Mouse (Mus musculus) small intestine, adult 2 months (tissue): ENCODE results near the gene Prkg1. TPM values are rescaled to one million over a fixed set of nuclear protein-coding genes. Genes with fewer than 3 reads are reported as not detected.

Experiments
- H3K27ac ChIP-seq: fragments of 200-500 bp; 2 replicates; pipeline ENCODE4 v1.5.1; 2012; ENCODE audit warnings: low read depth, low read length, control low read depth, inconsistent platforms; ENCODE audit not compliant: insufficient read depth
- H3K27me3 ChIP-seq: fragments of 200-500 bp; 2 replicates; pipeline ENCODE4 v1.6.1; 2012; ENCODE audit warnings: mild to moderate bottlenecking, moderate library complexity, low read length, inconsistent platforms; ENCODE audit not compliant: control insufficient read depth, insufficient read depth
- H3K36me3 ChIP-seq: fragments of 200-500 bp; 2 replicates; pipeline ENCODE4 v1.6.1; 2012; ENCODE audit warnings: mild to moderate bottlenecking, low read length, control low read depth, inconsistent platforms; ENCODE audit not compliant: control insufficient read depth, insufficient read depth
- H3K4me1 ChIP-seq: fragments of 200-500 bp; 2 replicates; pipeline ENCODE4 v1.6.1; 2012; ENCODE audit warnings: low read length, inconsistent platforms, mixed read lengths; ENCODE audit not compliant: control insufficient read depth, insufficient read depth, insufficient read length
- H3K4me3 ChIP-seq: fragments of 200-500 bp; 2 replicates; pipeline ENCODE4 v1.5.1; 2012; ENCODE audit warnings: low read depth, mild to moderate bottlenecking, control low read depth, inconsistent platforms, low read length, moderate library complexity
- CTCF ChIP-seq: fragments of 200-500 bp; IDR thresholded peaks from 2 replicates; pipeline ENCODE4 v1.5.1; 2012; ENCODE audit warnings: low read depth, mild to moderate bottlenecking, control low read depth, inconsistent platforms, low read length, moderate library complexity, mixed read lengths; ENCODE audit not compliant: insufficient replicate concordance, insufficient read length; ENCODE audit errors: extremely low read depth
- POLR2A ChIP-seq: fragments of 200-500 bp; IDR thresholded peaks from 2 replicates; pipeline ENCODE4 v1.6.1; 2012; ENCODE audit warnings: low read depth, mild to moderate bottlenecking, control low read depth, inconsistent platforms, low read length, moderate library complexity
- WGBS: fragments of 180-500 bp; shearing (Covaris S2); methylation state at CpG from one replicate; pipeline ENCODE4 v1.1.7; 2018; 5-methylcytosine and 5-hydroxymethylcytosine counted together
- polyA plus RNA-seq: library from polyadenylated mRNA; depleted of rRNA; stranded (reverse); fragments of >200 nt; gene quantifications from 2 replicates; pipeline ENCODE4 v1.2.3, GENCODE M21; 2012

Gene Prkg1
- polyA plus RNA-seq, 1 experiment, result 1.0 TPM

- Histone ChIP-seq H3K27ac (no peak overlapping the region), H3K4me3 (no peak overlapping the region), H3K4me1 (no peaks in the 10 kb centered on the region), H3K36me3 (no peaks in the 10 kb centered on the region), H3K27me3 (no peaks in the 10 kb centered on the region)
- TF ChIP-seq POLR2A (no peak), CTCF (no peak)
- WGBS, result 91% methylated on average over 1 of the region's 1 CpGs
Measured at GRCm38 (mm10) chr19:31433446-31433845, 331.4 kb downstream of the Prkg1 start.

GRCm38 (mm10) chr19:31431411-31431810 lies 333.4 kb downstream of the Prkg1 start:
- Histone ChIP-seq H3K27ac (no peak overlapping the region), H3K27me3 (no peaks in the 10 kb centered on the region), H3K4me3 (no peak overlapping the region), H3K4me1 (no peaks in the 10 kb centered on the region), H3K36me3 (no peaks in the 10 kb centered on the region)
- 68% methylated on average over 2 of the region's 2 CpGs for WGBS
- TF ChIP-seq POLR2A (no peak), CTCF (no peak)

GRCm38 (mm10) chr19:31426142-31426541 lies 338.7 kb downstream of the Prkg1 start:
- TF ChIP-seq POLR2A, result no peak
- peak; percentile 26; the same call in 1 of the 2 replicates for TF ChIP-seq CTCF
- Histone ChIP-seq H3K4me3 (no peak overlapping the region), H3K36me3 (no peaks in the 10 kb centered on the region), H3K4me1 (no peaks in the 10 kb centered on the region), H3K27me3 (no peaks in the 10 kb centered on the region), H3K27ac (no peak overlapping the region)
- 77% methylated on average over 5 of the region's 5 CpGs for WGBS

GRCm38 (mm10) chr19:31425199-31425598 lies 339.6 kb downstream of the Prkg1 start:
- 81% methylated on average over 9 of the region's 9 CpGs for WGBS
- no peaks in the 10 kb centered on the region for H3K27me3 ChIP-seq
- H3K4me1 ChIP-seq, result no peaks in the 10 kb centered on the region
- TF ChIP-seq CTCF, result no peak
- TF ChIP-seq POLR2A, result no peak
- no peaks in the 10 kb centered on the region for H3K36me3 ChIP-seq
- H3K4me3 ChIP-seq, result no peak overlapping the region
- no peak overlapping the region for H3K27ac ChIP-seq

- H3K27ac ChIP-seq, result no peak overlapping the region
- H3K4me3 ChIP-seq, result no peak overlapping the region
- TF ChIP-seq POLR2A, result no peak
- no peak for TF ChIP-seq CTCF
- H3K4me1 ChIP-seq, result no peaks in the 10 kb centered on the region
- 46% methylated on average over 5 of the region's 5 CpGs for WGBS
- H3K36me3 ChIP-seq, result no peaks in the 10 kb centered on the region
- H3K27me3 ChIP-seq, result no peaks in the 10 kb centered on the region
Measured at GRCm38 (mm10) chr19:31424319-31424718, 340.5 kb downstream of the Prkg1 start.

GRCm38 (mm10) chr19:31413571-31413970 lies 351.3 kb downstream of the Prkg1 start:
- WGBS, result 76% methylated on average over 7 of the region's 7 CpGs
- H3K4me1 ChIP-seq, result no peaks in the 10 kb centered on the region
- no peak overlapping the region for H3K27ac ChIP-seq
- H3K27me3 ChIP-seq, result no peaks in the 10 kb centered on the region
- H3K36me3 ChIP-seq, result no peaks in the 10 kb centered on the region
- no peak overlapping the region for H3K4me3 ChIP-seq
- TF ChIP-seq POLR2A, result no peak
- TF ChIP-seq CTCF, result no peak

- H3K4me3 ChIP-seq, result no peak overlapping the region
- no peak overlapping the region for H3K27ac ChIP-seq
- H3K4me1 ChIP-seq, result no peaks in the 10 kb centered on the region
- TF ChIP-seq CTCF (no peak), POLR2A (no peak)
- no peaks in the 10 kb centered on the region for H3K36me3 ChIP-seq
- WGBS, result 61% methylated on average over 1 of the region's 1 CpGs
- H3K27me3 ChIP-seq, result no peaks in the 10 kb centered on the region
Measured at GRCm38 (mm10) chr19:31396096-31396495, 368.7 kb downstream of the Prkg1 start.

- Histone ChIP-seq H3K4me3 (no peak overlapping the region), H3K27ac (no peak overlapping the region), H3K27me3 (no peaks in the 10 kb centered on the region), H3K4me1 (no peaks in the 10 kb centered on the region), H3K36me3 (no peaks in the 10 kb centered on the region)
- WGBS, result 84% methylated on average over 3 of the region's 3 CpGs
- TF ChIP-seq POLR2A (no peak), CTCF (no peak)
Measured at GRCm38 (mm10) chr19:31385353-31385752, 379.5 kb downstream of the Prkg1 start.
